Mouse (Mus musculus) CD4-positive, CD25-positive, alpha-beta regulatory T cell (primary cell): ENCODE results near the gene Rnf19b. TPM values are rescaled to one million over a fixed set of nuclear protein-coding genes. Genes with fewer than 3 reads are reported as not detected.

Source experiments
- polyA plus RNA-seq: library from polyadenylated mRNA; unstranded; fragments of 100-300 nt; shearing (Covaris generic); gene quantifications from one replicate; pipeline ENCODE4 v1.2.1, GENCODE M21; 2017

Gene Rnf19b
- 44.8 TPM for polyA plus RNA-seq

GRCm38 (mm10) chr4:129058207-129059092, at the start of gene Rnf19b:
Gene Rnf19b (plus strand): TSS chr4:129058271.

GRCm38 (mm10) chr4:129105356-129105755, 47.3 kb downstream of the Rnf19b start, which contains the start of gene Tmem54:
Gene Tmem54 (plus strand): TSS chr4:129105548.

GRCm38 (mm10) chr4:129121569-129122086, 63.6 kb downstream of the Rnf19b start, which contains the start of gene Hpca:
Gene Hpca (minus strand): TSS chr4:129122036.

Other genes with a start within 250 kb of the Rnf19b start
- gene Trim62, start 174.7 kb upstream of the Rnf19b start, polyA plus RNA-seq, result 12.4 TPM
- 0.35 TPM for gene Azin2, start 95.8 kb upstream of the Rnf19b start, polyA plus RNA-seq
- 141 TPM for gene Ak2, start 66.3 kb upstream of the Rnf19b start, polyA plus RNA-seq
- gene Tmem54, start 47.3 kb downstream of the Rnf19b start, polyA plus RNA-seq, result not detected
- gene Hpca, start 63.8 kb downstream of the Rnf19b start, polyA plus RNA-seq, result not detected
- gene Fndc5, start 78.7 kb downstream of the Rnf19b start, polyA plus RNA-seq, result 0.06 TPM
- gene S100pbp, start 131.5 kb downstream of the Rnf19b start, polyA plus RNA-seq, result 14.3 TPM
- 45.5 TPM for gene Yars, start 131.5 kb downstream of the Rnf19b start, polyA plus RNA-seq
- gene C77080, start 203.1 kb downstream of the Rnf19b start, polyA plus RNA-seq, result 0.56 TPM
- gene Sync, start 229.3 kb downstream of the Rnf19b start, polyA plus RNA-seq, result 0.32 TPM